Mouse (Mus musculus): ENCODE data around the gene Fes. TPM values are rescaled to one million over a fixed set of nuclear protein-coding genes. Genes with fewer than 3 reads are reported as not detected.

Fes gene
- polyA plus RNA-seq, 1 experiment from 2014 or later: 8.0 TPM

DNA sequence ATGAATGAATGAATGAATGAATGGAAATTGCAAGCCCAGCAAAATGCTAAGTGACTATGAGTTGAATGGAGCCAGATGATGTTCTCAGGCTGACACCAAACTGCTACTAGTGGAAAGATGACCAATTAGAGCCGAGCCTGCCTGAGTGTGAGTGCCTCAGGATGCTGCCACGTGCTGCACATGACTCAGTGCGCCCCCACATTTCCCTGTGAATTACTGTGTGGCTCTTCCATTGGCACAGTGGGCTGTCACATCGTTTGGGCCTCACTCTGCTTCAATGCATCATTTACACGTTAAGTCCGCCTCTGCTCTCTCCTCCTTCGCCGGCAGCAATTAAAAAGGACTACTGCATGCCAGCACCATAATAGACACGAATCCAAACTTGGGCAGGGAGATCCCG lies 24.5 kb upstream of the Fes start:
- 79% methylated on average over 10 of the region's 10 CpGs for WGBS
- H3K9me3 ChIP-seq (ENCODE audit: control insufficient read depth, low read length): no peaks in the 10 kb centered on the region
- no peak overlapping the region for H3K4me3 ChIP-seq (ENCODE audit: low read depth, low read length)
- no peak overlapping the region for H3K27ac ChIP-seq (ENCODE audit: low read depth)
- no peaks in the 10 kb centered on the region for H3K4me1 ChIP-seq (replicated peaks; ENCODE audit: control insufficient read depth, insufficient read depth, low read length)
- no peaks in the 10 kb centered on the region for H3K27me3 ChIP-seq (replicated peaks; ENCODE audit: control insufficient read depth, insufficient read depth, low read length)
- H3K36me3 ChIP-seq (ENCODE audit: control insufficient read depth, insufficient read depth, low read length): no peaks in the 10 kb centered on the region
- DNase-seq (ENCODE audit: low spot score) (no peak), ATAC-seq (replicated peaks; ENCODE audit: low FRiP score, low TSS enrichment, low read depth) (no peak)
- H3K4me2 ChIP-seq (ENCODE audit: low read length): no peak overlapping the region
- no peak overlapping the region for H3K9ac ChIP-seq (ENCODE audit: low read length)

DNA sequence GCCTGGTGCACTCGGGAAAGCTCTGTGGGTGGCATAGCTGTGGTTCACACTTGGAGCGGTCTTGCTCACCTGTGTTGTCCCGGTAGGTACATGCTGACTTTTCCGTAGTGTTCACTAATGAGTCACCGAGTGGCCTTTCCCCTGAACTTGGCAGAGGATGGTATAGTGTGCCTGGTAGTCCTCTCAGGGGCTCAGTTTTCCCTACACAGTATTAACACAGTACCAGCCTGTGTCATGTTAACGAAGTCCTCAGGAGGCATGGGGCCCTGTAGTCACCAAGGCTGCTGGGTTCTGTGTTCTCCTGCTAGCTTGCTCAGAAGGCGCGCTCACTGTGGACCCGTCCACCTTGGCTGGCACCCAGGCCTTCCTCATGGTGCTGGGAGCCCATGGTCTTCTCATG lies 22.6 kb upstream of the Fes start:
- ATAC-seq (replicated peaks; ENCODE audit: low FRiP score, low TSS enrichment, low read depth): no peak
- 83% methylated on average over 9 of the region's 9 CpGs for WGBS
- no peaks in the 10 kb centered on the region for H3K36me3 ChIP-seq (ENCODE audit: control insufficient read depth, insufficient read depth, low read length)
- no peak overlapping the region for H3K9ac ChIP-seq (ENCODE audit: low read length)
- no peak for DNase-seq (ENCODE audit: low spot score)
- no peak overlapping the region for H3K27ac ChIP-seq (ENCODE audit: low read depth)
- no peaks in the 10 kb centered on the region for H3K27me3 ChIP-seq (replicated peaks; ENCODE audit: control insufficient read depth, insufficient read depth, low read length)
- no peaks in the 10 kb centered on the region for H3K4me1 ChIP-seq (replicated peaks; ENCODE audit: control insufficient read depth, insufficient read depth, low read length)
- no peaks in the 10 kb centered on the region for H3K9me3 ChIP-seq (ENCODE audit: control insufficient read depth, low read length)
- no peak overlapping the region for H3K4me3 ChIP-seq (ENCODE audit: low read depth, low read length)
- no peak overlapping the region for H3K4me2 ChIP-seq (ENCODE audit: low read length)

- H3K9ac ChIP-seq (ENCODE audit: low read length): no peak overlapping the region
- H3K4me1 ChIP-seq (replicated peaks; ENCODE audit: control insufficient read depth, insufficient read depth, low read length): peaks cover 4% of the 10 kb centered on the region
- WGBS: 66% methylated on average over 9 of the region's 9 CpGs
- H3K4me2 ChIP-seq (ENCODE audit: low read length): no peak overlapping the region
- no peaks in the 10 kb centered on the region for H3K27me3 ChIP-seq (replicated peaks; ENCODE audit: control insufficient read depth, insufficient read depth, low read length)
- H3K9me3 ChIP-seq (ENCODE audit: control insufficient read depth, low read length): no peaks in the 10 kb centered on the region
- DNase-seq (ENCODE audit: low spot score) (no peak), ATAC-seq (replicated peaks; ENCODE audit: low FRiP score, low TSS enrichment, low read depth) (no peak)
- H3K4me3 ChIP-seq (ENCODE audit: low read depth, low read length): no peak overlapping the region
- H3K36me3 ChIP-seq (ENCODE audit: control insufficient read depth, insufficient read depth, low read length): no peaks in the 10 kb centered on the region
- no peak overlapping the region for H3K27ac ChIP-seq (ENCODE audit: low read depth)
Measured at GRCm38 (mm10) chr7:80407712-80408111, 20.0 kb upstream of the Fes start.

- peaks cover 10% of the 10 kb centered on the region for H3K4me1 ChIP-seq (replicated peaks; ENCODE audit: control insufficient read depth, insufficient read depth, low read length)
- WGBS: 88% methylated on average over 3 of the region's 3 CpGs
- H3K4me3 ChIP-seq (ENCODE audit: low read depth, low read length): no peak overlapping the region
- ATAC-seq (replicated peaks; ENCODE audit: low FRiP score, low TSS enrichment, low read depth): no peak
- H3K4me2 ChIP-seq (ENCODE audit: low read length): no peak overlapping the region
- H3K36me3 ChIP-seq (ENCODE audit: control insufficient read depth, insufficient read depth, low read length): no peaks in the 10 kb centered on the region
- no peak for DNase-seq (ENCODE audit: low spot score)
- H3K27me3 ChIP-seq (replicated peaks; ENCODE audit: control insufficient read depth, insufficient read depth, low read length): no peaks in the 10 kb centered on the region
- no peak overlapping the region for H3K9ac ChIP-seq (ENCODE audit: low read length)
- no peaks in the 10 kb centered on the region for H3K9me3 ChIP-seq (ENCODE audit: control insufficient read depth, low read length)
- no peak overlapping the region for H3K27ac ChIP-seq (ENCODE audit: low read depth)
Measured at GRCm38 (mm10) chr7:80406186-80406585, 18.4 kb upstream of the Fes start.

DNA sequence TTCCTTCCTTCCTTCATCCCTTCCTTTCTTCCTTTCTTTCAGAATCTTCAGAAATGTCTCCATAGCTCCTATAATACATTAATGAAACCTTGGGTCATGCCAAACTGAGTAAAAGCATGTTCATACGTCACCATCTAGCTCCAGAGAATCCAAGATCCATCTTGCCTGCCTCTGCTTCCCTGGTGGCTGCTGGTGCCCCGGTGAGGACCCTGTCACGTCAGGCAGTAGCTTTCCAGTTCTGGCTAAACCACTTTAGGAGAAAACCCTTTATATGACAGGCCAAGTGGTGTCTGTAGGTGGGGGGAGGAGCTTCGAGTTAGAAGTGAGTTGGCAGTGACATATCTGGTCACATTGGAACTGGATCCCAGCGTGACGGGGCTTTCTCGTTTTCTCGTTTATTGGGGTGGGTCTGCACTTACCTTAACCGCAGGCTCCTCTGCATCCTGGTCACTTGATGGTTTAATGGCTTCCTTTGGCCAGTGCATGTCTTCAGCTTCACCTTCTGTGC lies 17.5 kb upstream of the Fes start, which contains the start of gene Furin:
Gene Furin (minus strand): TSS at position 249 of the 508 bp plus-strand sequence.
- H3K9me3 ChIP-seq (ENCODE audit: control insufficient read depth, low read length): no peaks in the 10 kb centered on the region
- DNase-seq (ENCODE audit: low spot score) (no peak), ATAC-seq (replicated peaks; ENCODE audit: low FRiP score, low TSS enrichment, low read depth) (no peak)
- H3K4me3 ChIP-seq (ENCODE audit: low read depth, low read length): no peak within 1 kb of the TSS
- H3K9ac ChIP-seq (ENCODE audit: low read length): no peak within 1 kb of the TSS
- no peak within 1 kb of the TSS for H3K27ac ChIP-seq (ENCODE audit: low read depth)
- peaks cover 19% of the 10 kb centered on the region for H3K4me1 ChIP-seq (replicated peaks; ENCODE audit: control insufficient read depth, insufficient read depth, low read length)
- no peaks in the 10 kb centered on the region for H3K36me3 ChIP-seq (ENCODE audit: control insufficient read depth, insufficient read depth, low read length)
- H3K27me3 ChIP-seq (replicated peaks; ENCODE audit: control insufficient read depth, insufficient read depth, low read length): no peaks in the 10 kb centered on the region
- H3K4me2 ChIP-seq (ENCODE audit: low read length): no peak within 1 kb of the TSS
- WGBS: 74% methylated on average over 9 of the region's 9 CpGs

DNA sequence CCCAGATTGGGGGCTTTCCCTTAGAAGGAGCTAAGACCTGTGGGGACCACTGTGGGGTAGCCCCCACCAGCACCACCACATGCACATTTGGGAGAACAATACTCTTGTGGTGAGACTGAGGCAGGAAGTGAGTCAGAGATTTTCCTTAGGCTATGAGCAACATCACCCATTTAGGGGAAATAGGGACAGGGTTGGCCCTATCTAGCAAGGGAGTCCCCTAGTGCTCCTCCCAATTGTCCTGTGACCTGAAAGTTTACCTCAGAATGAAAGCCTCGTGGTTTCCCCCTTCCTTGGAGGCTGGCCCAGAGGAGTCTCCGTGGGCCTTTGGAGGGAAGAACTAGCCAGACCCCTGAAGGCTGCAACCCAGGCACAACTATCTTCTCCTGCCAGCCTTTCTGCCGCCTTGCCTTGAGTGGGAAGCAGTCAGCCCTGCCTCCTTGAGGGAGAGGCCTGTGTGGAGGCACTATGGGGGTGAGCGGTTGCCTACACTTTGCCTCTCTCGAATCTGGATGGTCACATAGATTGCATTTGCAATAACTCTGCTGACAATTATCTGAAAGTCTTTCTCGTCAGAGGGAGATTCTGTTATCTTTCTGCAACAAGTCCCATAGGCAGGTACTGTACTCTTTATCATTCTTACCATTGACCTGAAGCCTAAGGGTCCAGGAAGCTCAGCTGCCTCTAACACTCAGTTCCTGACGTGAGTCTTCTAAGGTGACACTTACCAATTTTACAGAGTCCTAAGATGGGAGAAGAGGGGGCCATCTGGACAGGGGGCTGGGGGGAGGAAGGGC lies 16.6 kb upstream of the Fes start:
- Histone ChIP-seq H3K4me3 (ENCODE audit: low read depth, low read length) (no peak overlapping the region), H3K27ac (ENCODE audit: low read depth) (0 out of 2 replicates have a peak overlapping the region, but pooled peaks have one; percentile 5), H3K9me3 (ENCODE audit: control insufficient read depth, low read length) (no peaks in the 10 kb centered on the region), H3K4me2 (ENCODE audit: low read length) (no peak overlapping the region), H3K4me1 (replicated peaks; ENCODE audit: control insufficient read depth, insufficient read depth, low read length) (peaks cover 21% of the 10 kb centered on the region), H3K9ac (ENCODE audit: low read length) (no peak overlapping the region), H3K27me3 (replicated peaks; ENCODE audit: control insufficient read depth, insufficient read depth, low read length) (no peaks in the 10 kb centered on the region), H3K36me3 (ENCODE audit: control insufficient read depth, insufficient read depth, low read length) (no peaks in the 10 kb centered on the region)
- ATAC-seq (replicated peaks; ENCODE audit: low FRiP score, low TSS enrichment, low read depth): no peak
- WGBS: 62% methylated on average over 7 of the region's 7 CpGs
- no peak for DNase-seq (ENCODE audit: low spot score)

DNA sequence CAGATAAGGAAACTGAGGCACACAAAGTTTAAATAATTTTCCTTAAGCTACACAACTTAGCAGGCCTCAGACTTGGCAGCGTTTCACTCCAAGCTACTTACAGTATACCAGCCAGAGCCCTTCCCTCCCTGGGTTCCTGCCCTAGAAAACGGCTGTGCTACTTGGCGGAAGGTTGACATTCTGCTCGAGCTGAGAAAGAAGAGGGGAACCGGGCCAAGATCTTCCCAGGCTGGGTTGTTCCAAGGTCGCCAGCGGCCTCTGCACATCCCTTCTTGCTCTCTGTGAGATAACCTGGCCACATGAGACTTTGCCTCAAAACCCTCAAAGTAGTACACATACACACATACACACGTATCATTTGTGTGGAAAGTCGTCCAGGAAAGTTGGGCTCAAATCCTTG lies 15.8 kb upstream of the Fes start:
- no peak for DNase-seq (ENCODE audit: low spot score)
- H3K4me2 ChIP-seq (ENCODE audit: low read length): peak overlapping the region; percentile 84
- WGBS: 46% methylated on average over 9 of the region's 9 CpGs

DNA sequence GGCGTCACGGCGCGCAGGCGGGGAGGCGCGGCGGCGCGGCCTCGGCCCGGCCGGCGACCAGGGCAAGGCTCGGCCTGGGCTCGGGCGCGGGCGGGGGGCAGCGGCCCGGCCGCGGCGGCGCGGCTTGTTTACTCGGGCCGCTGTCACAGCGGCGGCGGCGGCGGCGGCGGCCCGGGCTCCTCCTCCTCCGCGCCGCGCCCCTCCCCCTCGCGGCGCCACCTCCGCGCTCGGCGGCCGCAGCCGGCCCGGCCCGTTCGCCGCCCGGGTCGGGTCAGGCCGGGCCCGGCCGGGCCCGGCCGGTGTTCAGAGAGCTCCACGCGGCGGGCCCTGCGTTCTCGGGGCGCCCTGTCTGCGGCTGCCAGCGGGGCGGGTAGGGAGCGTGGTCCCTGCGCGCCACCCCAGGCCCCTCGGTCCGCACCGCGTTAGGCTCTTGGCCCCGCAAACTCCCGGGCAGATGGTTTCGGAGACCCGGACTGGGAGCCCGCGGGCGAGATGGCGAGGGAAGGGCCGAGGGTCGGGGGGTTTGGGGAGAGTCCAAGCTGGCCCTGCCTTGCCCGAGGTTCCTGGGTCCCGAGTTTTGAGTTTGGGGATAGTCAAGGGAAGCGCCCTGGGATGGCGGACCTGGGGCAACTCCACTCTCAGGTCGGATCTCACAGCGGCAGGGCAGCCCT lies 15.0 kb upstream of the Fes start:
- no peaks in the 10 kb centered on the region for H3K27me3 ChIP-seq (replicated peaks; ENCODE audit: control insufficient read depth, insufficient read depth, low read length)
- peak overlapping the region; percentile 92 for H3K9ac ChIP-seq (ENCODE audit: low read length)
- H3K27ac ChIP-seq (ENCODE audit: low read depth): peak overlapping the region; percentile 77
- peaks cover 25% of the 10 kb centered on the region for H3K4me1 ChIP-seq (replicated peaks; ENCODE audit: control insufficient read depth, insufficient read depth, low read length)
- ATAC-seq (replicated peaks; ENCODE audit: low FRiP score, low TSS enrichment, low read depth) (peak; percentile 77), DNase-seq (ENCODE audit: low spot score) (peak; percentile 85)
- no peaks in the 10 kb centered on the region for H3K9me3 ChIP-seq (ENCODE audit: control insufficient read depth, low read length)
- peak overlapping the region; percentile 57 for H3K4me3 ChIP-seq (ENCODE audit: low read depth, low read length)
- 1% methylated on average over 50 of the region's 92 CpGs for WGBS
- peaks cover 3% of the 10 kb centered on the region; the same call in 1 of the 2 replicates for H3K36me3 ChIP-seq (ENCODE audit: control insufficient read depth, insufficient read depth, low read length)
- H3K4me2 ChIP-seq (ENCODE audit: low read length): peak overlapping the region; percentile 84

More for the DNA sequence above, 15.8 kb upstream of the Fes start:
- Histone ChIP-seq H3K27me3 (replicated peaks; ENCODE audit: control insufficient read depth, insufficient read depth, low read length) (no peaks in the 10 kb centered on the region), H3K4me1 (replicated peaks; ENCODE audit: control insufficient read depth, insufficient read depth, low read length) (peaks cover 25% of the 10 kb centered on the region), H3K9ac (ENCODE audit: low read length) (no peak overlapping the region; the same call in 1 of the 2 replicates), H3K27ac (ENCODE audit: low read depth) (0 out of 2 replicates have a peak overlapping the region, but pooled peaks have one; percentile 77), H3K9me3 (ENCODE audit: control insufficient read depth, low read length) (no peaks in the 10 kb centered on the region), H3K4me3 (ENCODE audit: low read depth, low read length) (peak overlapping the region; percentile 57; the same call in 1 of the 2 replicates), H3K36me3 (ENCODE audit: control insufficient read depth, insufficient read depth, low read length) (no peaks in the 10 kb centered on the region)
- ATAC-seq (replicated peaks; ENCODE audit: low FRiP score, low TSS enrichment, low read depth): no peak

Data from intestine, embryonic 14.5 days (tissue).